Mouse (Mus musculus) midbrain, embryonic 11.5 days (tissue): ENCODE results near the gene Slc22a14. TPM values are rescaled to one million over a fixed set of nuclear protein-coding genes. Genes with fewer than 3 reads are reported as not detected.

Source experiments
- ATAC-seq: fragments of 200-750 bp; cut with Nextera tagmentation; 2 replicates; pipeline ENCODE4 v1.8.0; 2017; ENCODE audit warnings: moderate TSS enrichment, moderate library complexity; ENCODE audit not compliant: low FRiP score
- DNase-seq: peaks from one replicate; pipeline ENCODE4 v3.0.0; 2015; ENCODE audit warnings: low spot score; ENCODE audit errors: missing footprints
- H3K27ac ChIP-seq: fragments of 300-500 bp; sonication (generic); 2 replicates; pipeline ENCODE4 v1.5.1; 2014; ENCODE audit warnings: low read depth, low read length
- H3K27me3 ChIP-seq: fragments of 300-500 bp; sonication (generic); 2 replicates; pipeline ENCODE4 v1.6.1; 2014; ENCODE audit warnings: mild to moderate bottlenecking, low read length, moderate library complexity, mixed read lengths; ENCODE audit not compliant: control insufficient read depth, insufficient read depth
- H3K36me3 ChIP-seq: fragments of 300-500 bp; sonication (generic); 2 replicates; pipeline ENCODE4 v1.6.1; 2014; ENCODE audit warnings: mild to moderate bottlenecking, low read length, moderate library complexity, mixed read lengths; ENCODE audit not compliant: control insufficient read depth, insufficient read depth
- H3K4me1 ChIP-seq: fragments of 300-500 bp; sonication (generic); 2 replicates; pipeline ENCODE4 v1.6.1; 2014; ENCODE audit warnings: low read length; ENCODE audit not compliant: control insufficient read depth, insufficient read depth
- H3K4me2 ChIP-seq: fragments of 300-500 bp; sonication (generic); 2 replicates; pipeline ENCODE4 v1.6.1; 2014; ENCODE audit warnings: mild to moderate bottlenecking, moderate library complexity
- H3K4me3 ChIP-seq: fragments of 300-500 bp; sonication (generic); 2 replicates; pipeline ENCODE4 v1.5.1; 2014; ENCODE audit warnings: low read depth, low read length
- H3K9ac ChIP-seq: fragments of 300-500 bp; sonication (generic); 2 replicates; pipeline ENCODE4 v1.6.1; 2014; ENCODE audit warnings: low read length
- H3K9me3 ChIP-seq: fragments of 300-500 bp; sonication (generic); 2 replicates; pipeline ENCODE4 v1.6.1; 2016; ENCODE audit warnings: low read length; ENCODE audit not compliant: control insufficient read depth
- WGBS: fragments of 180-500 bp; shearing (Covaris S2); extraction: QIAGEN DNeasy Blood & Tissue Kit; methylation state at CpG from one replicate; pipeline ENCODE4 v1.1.7; 2014; 5-methylcytosine and 5-hydroxymethylcytosine counted together
- polyA plus RNA-seq: library from polyadenylated mRNA; unstranded; fragments of >200 nt; fragmentation: Nextera tagmentation; extraction: Ambion mirVana; gene quantifications from 2 replicates; pipeline ENCODE4 v1.2.1, GENCODE M21; 2014

Slc22a14 gene
- polyA plus RNA-seq, 1 experiment from 2014 or later: not detected

DNA sequence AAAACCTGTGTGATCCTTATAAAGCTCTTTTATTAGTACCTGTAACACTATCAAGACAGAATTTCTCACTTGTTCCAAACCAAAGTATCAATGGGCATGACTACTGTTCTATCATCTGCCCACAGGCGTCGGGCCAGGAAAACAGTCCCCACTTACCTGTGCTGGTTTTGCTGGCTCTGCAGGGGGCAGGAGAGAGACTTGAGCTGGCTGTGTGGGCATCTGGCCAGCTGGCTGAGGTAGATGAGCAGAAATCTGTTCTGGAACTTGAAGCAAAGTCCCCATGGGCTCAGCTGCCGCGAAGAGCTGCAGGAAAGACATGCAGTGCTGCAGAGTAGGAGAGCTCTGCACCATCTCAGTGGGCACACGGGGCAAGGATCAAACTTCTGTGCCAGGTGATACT, 118.5 kb downstream of the Slc22a14 start:
- WGBS: 92% methylated on average over 5 of the region's 5 CpGs
- no peak overlapping the region for H3K9ac ChIP-seq
- no peak overlapping the region for H3K4me2 ChIP-seq
- no peaks in the 10 kb centered on the region for H3K9me3 ChIP-seq
- H3K27ac ChIP-seq: no peak overlapping the region
- no peaks in the 10 kb centered on the region for H3K27me3 ChIP-seq
- H3K4me1 ChIP-seq: no peaks in the 10 kb centered on the region
- no peak overlapping the region for H3K4me3 ChIP-seq
- 0 out of 2 replicates have a peak, but pooled peaks cover 2% of the 10 kb centered on the region for H3K36me3 ChIP-seq
- ATAC-seq (no peak), DNase-seq (no peak)

DNA sequence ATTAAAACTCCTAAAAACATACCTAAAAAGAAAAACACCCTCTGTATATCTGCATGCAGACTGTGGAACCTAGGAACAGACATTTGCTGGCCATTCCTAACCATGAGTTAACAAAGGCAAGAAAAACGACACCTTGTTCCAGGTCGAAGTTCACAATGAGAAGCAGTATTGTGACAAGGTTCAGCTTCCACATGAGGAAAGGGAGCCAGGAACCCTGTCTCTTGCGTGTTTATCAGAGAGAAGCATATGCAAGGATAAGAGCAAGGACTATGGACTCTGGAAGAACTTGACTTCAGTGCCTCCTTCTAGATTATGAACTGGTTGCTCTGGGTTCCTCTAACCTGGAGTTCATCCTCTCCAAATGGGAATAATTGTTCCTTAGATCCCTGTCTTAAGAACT, 121.4 kb downstream of the Slc22a14 start:
- H3K36me3 ChIP-seq: 0 out of 2 replicates have a peak, but pooled peaks cover 2% of the 10 kb centered on the region
- H3K9ac ChIP-seq: no peak overlapping the region
- H3K4me1 ChIP-seq: no peaks in the 10 kb centered on the region
- no peaks in the 10 kb centered on the region for H3K27me3 ChIP-seq
- H3K4me2 ChIP-seq: no peak overlapping the region
- no peaks in the 10 kb centered on the region for H3K9me3 ChIP-seq
- WGBS: 92% methylated on average over 3 of the region's 3 CpGs
- ATAC-seq: no peak
- H3K4me3 ChIP-seq: no peak overlapping the region
- no peak overlapping the region for H3K27ac ChIP-seq
- no peak for DNase-seq

DNA sequence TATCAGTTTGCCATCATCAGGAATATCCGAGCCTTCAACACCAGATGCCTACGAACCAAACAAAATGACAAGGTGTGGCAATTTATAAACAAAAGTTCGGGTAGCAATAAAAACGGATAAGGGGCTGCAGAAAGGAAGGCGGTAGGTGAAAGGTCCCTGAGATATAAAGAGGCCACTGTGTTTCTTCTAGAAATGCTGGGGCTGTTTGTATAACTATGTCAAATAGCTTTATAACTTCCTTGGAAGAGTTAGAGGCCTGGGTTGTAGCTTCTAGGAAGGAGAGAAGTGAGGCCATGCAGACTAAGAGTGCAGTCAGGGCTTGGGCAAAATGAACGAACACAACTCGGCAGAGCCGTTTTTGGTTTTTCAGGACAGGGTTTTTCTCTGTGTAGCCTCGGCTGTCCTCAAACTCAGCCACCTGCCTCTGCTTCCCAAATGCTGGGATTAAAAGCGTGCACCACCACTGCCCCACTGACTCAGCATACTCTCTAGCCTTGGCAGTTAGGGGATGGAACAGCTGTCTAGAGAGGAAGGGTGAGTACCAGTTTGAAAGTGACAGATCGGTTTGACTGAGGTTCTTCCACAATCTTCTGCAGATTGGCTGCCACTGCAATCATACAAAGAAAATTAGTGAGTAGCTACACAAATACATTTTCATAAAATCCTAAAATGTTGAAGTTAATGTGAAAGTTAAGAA, 124.0 kb downstream of the Slc22a14 start:
- Histone ChIP-seq H3K4me3 (no peak overlapping the region), H3K27ac (no peak overlapping the region), H3K4me2 (no peak overlapping the region), H3K9me3 (no peaks in the 10 kb centered on the region), H3K27me3 (no peaks in the 10 kb centered on the region), H3K36me3 (0 out of 2 replicates have a peak, but pooled peaks cover 2% of the 10 kb centered on the region), H3K4me1 (no peaks in the 10 kb centered on the region), H3K9ac (no peak overlapping the region)
- 91% methylated on average over 11 of the region's 11 CpGs for WGBS
- DNase-seq: no peak
- no peak for ATAC-seq

DNA sequence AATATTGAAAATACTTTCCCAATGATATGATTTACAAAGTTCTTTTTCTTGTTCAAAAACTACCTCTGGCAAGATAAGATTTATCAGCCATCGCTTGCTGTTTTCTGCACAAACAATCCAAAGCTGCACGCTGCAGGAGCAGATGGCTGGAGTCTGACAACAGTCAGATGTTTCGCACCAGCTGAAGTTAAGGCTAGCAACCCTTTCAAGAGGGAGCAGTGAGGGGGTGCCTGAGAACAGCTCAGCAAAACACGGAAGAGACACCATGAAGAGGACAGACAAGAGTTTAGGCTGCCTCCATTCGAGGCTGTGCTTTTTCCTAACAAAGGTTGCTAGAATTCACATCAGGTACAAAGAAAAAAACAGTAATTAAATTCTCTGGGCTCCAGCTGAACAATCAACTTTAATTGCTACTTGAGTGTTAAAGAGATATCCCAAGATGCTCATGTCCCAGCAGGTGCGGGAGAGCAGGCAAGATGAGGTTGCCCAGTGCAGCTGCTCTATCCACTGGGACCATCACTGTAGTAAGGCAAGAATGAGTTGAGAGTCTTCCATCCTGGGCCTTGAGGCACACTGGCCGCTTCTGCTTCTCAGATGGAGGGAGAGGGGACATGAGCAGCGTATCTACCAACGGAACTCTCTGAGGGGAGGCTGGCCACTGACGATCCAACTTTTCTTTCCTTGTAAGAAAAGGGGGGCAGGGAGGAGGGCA, 124.9 kb downstream of the Slc22a14 start:
- Histone ChIP-seq H3K27me3 (no peaks in the 10 kb centered on the region), H3K4me2 (no peak overlapping the region), H3K27ac (no peak overlapping the region), H3K9ac (no peak overlapping the region), H3K36me3 (0 out of 2 replicates have a peak, but pooled peaks cover 2% of the 10 kb centered on the region), H3K4me1 (no peaks in the 10 kb centered on the region), H3K9me3 (no peaks in the 10 kb centered on the region), H3K4me3 (no peak overlapping the region)
- ATAC-seq: no peak
- WGBS: 88% methylated on average over 10 of the region's 10 CpGs
- DNase-seq: no peak

DNA sequence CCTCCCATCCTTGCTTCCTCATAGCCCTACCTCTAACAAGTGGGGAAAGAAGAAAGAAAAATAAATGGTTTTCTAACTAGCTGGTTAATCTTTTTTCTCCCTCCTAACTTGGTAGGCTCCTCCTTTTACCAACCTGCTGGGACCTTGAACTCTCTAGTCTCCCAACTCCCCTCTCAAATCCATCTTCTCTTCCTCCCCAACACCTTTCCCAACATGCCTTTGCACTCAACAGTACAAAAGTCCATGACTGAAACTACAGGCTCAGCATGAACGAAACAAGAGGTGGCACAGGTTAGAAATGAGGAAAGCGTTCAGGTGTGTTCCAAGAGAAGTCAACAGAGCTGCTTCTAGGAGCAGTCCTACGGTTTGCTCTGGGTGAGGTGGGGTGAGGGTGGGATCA, 126.1 kb downstream of the Slc22a14 start:
- Histone ChIP-seq H3K4me1 (no peaks in the 10 kb centered on the region), H3K4me2 (no peak overlapping the region), H3K9me3 (no peaks in the 10 kb centered on the region), H3K36me3 (no peaks in the 10 kb centered on the region), H3K27me3 (no peaks in the 10 kb centered on the region), H3K27ac (no peak overlapping the region), H3K9ac (no peak overlapping the region), H3K4me3 (no peak overlapping the region)
- ATAC-seq: no peak
- no peak for DNase-seq
- WGBS: 94% methylated on average over 3 of the region's 3 CpGs

DNA sequence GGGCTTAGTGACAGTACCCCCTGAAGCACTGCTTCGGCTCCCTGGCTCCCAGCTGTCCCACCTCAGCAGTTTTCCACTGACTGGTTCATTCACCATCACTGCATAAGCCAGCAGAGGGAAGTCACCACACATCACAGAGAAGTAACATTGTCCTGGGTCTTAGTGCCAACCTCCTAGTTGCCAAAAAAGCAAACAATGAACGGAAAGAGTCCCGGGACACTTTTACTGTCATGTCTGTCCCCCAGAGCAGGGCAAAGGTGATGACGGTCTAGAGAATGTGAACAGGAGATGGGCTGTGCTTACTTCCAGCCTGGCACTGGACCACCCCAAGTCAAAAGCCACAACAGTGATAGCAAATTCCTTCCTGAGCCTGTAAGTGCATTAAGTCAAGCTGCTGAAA, 126.6 kb downstream of the Slc22a14 start:
- Histone ChIP-seq H3K36me3 (no peaks in the 10 kb centered on the region), H3K4me3 (no peak overlapping the region), H3K9me3 (no peaks in the 10 kb centered on the region), H3K27me3 (no peaks in the 10 kb centered on the region), H3K4me1 (no peaks in the 10 kb centered on the region), H3K4me2 (no peak overlapping the region), H3K9ac (no peak overlapping the region), H3K27ac (no peak overlapping the region)
- ATAC-seq (no peak), DNase-seq (no peak)
- 93% methylated on average over 4 of the region's 4 CpGs for whole genome bisulfite sequencing

DNA sequence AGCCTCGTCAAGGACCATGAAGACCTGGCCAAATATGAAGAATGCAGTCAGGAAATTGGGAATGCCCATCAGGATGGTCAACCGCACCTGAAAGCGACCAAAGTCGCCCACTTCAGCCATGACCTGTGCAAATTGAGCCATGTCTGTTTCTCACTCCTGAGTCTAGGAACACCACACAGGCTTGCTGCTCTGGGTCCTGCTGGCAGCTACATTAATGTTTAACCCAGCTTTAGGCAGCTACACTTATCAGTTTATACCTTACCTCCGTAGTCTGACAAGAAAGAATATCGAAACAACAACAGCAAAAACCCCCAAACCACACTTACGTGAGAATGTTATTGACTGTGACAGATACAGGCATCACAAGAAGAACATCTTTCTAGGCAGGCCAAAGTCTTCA, 133.8 kb downstream of the Slc22a14 start:
- no peak for ATAC-seq
- no peak for DNase-seq
- no peak overlapping the region for H3K4me2 ChIP-seq
- no peaks in the 10 kb centered on the region for H3K27me3 ChIP-seq
- 94% methylated on average over 7 of the region's 7 CpGs for WGBS
- no peak overlapping the region for H3K4me3 ChIP-seq
- no peaks in the 10 kb centered on the region for H3K4me1 ChIP-seq
- H3K36me3 ChIP-seq: no peaks in the 10 kb centered on the region
- no peaks in the 10 kb centered on the region for H3K9me3 ChIP-seq
- no peak overlapping the region for H3K27ac ChIP-seq
- no peak overlapping the region for H3K9ac ChIP-seq

DNA sequence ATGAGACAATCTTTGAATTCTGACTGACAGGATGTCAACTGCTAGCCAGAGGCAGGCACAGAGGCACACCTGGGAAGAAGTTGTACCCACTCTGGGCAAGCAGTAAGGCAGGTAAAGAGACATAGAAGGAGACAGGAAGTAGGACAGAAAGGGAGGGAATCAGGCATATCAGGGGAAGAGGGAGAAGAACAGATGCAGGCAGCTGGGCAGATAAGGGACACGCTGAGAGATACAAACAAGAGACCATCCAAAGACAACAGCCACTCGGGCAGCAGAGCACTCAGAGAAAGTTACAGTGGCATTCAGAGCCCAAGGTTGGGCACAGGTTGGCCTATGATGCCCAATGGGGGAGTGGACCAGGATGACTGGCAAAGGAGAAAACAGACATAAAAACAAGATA, 134.5 kb downstream of the Slc22a14 start:
- no peak overlapping the region for H3K4me3 ChIP-seq
- H3K36me3 ChIP-seq: no peaks in the 10 kb centered on the region
- no peak overlapping the region for H3K27ac ChIP-seq
- ATAC-seq (no peak), DNase-seq (no peak)
- no peak overlapping the region for H3K9ac ChIP-seq
- H3K4me2 ChIP-seq: no peak overlapping the region
- H3K9me3 ChIP-seq: no peaks in the 10 kb centered on the region
- no peaks in the 10 kb centered on the region for H3K27me3 ChIP-seq
- H3K4me1 ChIP-seq: no peaks in the 10 kb centered on the region
- WGBS: 85% methylated on average over 2 of the region's 2 CpGs

DNA sequence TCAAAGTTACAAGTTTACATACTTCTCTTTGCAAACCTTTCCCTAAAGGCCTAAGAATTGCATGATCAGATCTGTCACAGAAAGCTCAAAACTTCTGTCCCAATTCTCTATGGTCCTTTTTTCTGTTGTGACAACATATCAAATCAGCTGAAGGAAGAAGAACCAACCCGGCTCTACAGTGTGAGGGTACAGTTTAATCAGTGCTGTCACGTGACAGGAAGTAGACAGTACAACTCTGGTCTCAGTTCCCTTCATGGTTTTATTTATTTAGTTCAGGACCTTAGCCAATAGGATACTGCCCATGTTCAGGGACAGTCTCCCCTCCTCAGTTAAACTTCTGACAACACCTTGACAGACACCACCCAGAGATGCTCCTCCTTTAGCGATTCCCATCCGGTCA, 145.1 kb downstream of the Slc22a14 start:
- Histone ChIP-seq H3K4me2 (no peak overlapping the region), H3K9me3 (no peaks in the 10 kb centered on the region), H3K27me3 (no peaks in the 10 kb centered on the region), H3K36me3 (no peaks in the 10 kb centered on the region), H3K9ac (no peak overlapping the region), H3K4me3 (no peak overlapping the region), H3K27ac (no peak overlapping the region), H3K4me1 (no peaks in the 10 kb centered on the region)
- WGBS: 93% methylated on average over 4 of the region's 4 CpGs
- ATAC-seq (no peak), DNase-seq (no peak)
